Mouse (Mus musculus) liver, embryonic 18 days (tissue): Measurements from ENCODE around the gene Prrt1. TPM values are rescaled to one million over a fixed set of nuclear protein-coding genes. Genes with fewer than 3 reads are reported as not detected.

ENCODE experiments used
- polyA plus RNA-seq: library from polyadenylated mRNA; depleted of rRNA; stranded (reverse); fragments of >200 nt; gene quantifications from 2 replicates; pipeline ENCODE4 v1.2.3, GENCODE M21; 2012; rRNA removed

Prrt1 gene
- 0.03 and 0.06 TPM in 2 replicates for polyA plus RNA-seq

DNA sequence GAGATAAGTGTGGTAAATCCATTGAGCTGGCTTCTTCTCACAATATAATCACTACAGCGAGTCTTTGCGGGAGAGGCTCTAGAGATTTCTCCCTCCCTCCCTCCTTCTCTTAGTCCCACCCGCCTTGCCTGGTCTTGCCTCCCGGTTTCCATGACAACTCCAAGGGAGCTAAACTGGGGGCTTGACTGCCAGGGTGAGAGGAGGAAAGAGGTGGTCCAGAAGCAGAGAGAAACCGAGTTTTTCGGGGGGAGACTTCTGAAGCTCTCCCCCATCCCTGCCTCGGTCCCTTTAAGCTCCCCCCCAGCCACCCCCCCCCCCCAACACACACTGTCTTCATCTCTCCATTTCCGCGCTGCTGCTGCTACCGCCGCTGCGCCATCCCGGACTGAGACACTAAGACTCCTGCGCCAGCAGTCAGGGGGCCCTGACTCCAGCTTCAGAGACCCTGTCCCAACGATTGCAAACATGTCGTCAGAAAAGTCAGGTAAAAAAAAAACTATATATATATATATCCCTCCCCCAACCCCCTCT is at the start of gene Prrt1:
Prrt1 (plus strand) TSS at position 313 of the 531 bp plus-strand sequence.

DNA sequence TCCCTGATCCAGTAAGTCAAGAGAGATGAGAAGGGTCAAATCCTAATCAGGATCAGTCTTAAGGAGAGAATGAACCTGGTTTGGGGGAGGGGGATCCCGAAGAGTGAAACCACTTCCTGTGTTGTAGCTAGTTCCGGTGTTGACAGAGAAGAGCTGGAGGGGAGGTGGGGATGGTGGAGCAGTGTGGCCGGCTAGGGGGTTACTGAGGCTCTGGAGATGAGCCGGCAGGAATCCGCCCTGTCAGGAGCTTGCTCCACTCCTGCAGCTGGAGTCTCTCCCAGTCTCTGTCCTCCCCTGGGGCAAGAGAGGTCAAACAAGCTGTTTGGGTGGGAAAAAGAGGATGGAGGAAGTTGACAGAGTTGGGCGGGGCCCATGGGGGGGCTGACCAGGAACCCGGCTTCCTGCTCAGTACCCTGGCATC is 39.6 kb upstream of the Prrt1 start, which contains the start of gene Gpsm3:
Gpsm3 (plus strand) TSS at position 126 of the 421 bp plus-strand sequence.

DNA sequence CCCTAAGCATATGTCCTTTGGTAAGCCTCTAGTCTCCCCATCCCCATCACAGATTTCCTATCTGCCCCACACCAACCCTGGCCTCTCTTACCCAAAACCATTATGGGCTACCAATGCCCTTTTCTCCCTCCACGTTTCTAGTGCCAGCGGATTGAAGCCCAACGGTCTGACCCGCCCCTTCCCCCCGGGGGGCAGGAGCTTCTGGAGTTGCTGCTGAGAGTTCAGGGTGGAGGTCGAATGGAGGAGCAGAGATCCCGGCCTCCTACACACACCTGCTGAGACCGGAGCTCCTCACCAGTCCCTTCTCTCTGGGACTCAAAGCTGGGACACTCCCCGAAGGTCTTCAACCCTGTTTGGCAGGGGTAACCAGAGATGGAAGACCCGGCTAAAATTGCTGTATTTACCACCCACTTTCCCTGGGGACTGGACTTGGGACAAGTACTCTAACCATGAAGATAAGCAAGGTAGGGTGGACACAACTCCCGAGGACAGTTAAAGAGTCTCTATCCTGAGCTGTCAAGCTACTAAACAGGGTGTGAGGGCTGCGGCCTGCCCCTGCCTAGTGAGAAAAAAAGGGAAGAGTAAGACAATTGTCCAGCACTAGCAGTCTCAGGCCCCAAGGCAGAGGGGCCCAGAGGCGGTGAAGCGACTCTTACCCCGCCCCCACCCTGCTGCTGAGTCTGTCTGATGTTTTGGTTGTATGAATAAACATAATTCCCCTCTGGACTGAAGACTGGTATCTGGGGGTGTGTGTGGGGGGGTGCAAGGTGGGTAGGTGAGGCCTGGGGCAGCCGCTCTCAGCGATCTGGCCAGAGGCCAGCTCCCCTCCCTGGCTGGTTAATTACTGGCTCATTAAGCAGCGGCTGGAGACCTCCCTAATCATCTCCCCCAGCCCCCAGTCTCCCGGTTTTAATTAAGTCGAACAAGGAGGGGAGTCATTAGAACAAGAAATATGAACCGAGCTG is 38.0 kb upstream of the Prrt1 start, which contains the start of gene Pbx2:
Pbx2 (plus strand) TSS at position 238 of the 965 bp plus-strand sequence.

DNA sequence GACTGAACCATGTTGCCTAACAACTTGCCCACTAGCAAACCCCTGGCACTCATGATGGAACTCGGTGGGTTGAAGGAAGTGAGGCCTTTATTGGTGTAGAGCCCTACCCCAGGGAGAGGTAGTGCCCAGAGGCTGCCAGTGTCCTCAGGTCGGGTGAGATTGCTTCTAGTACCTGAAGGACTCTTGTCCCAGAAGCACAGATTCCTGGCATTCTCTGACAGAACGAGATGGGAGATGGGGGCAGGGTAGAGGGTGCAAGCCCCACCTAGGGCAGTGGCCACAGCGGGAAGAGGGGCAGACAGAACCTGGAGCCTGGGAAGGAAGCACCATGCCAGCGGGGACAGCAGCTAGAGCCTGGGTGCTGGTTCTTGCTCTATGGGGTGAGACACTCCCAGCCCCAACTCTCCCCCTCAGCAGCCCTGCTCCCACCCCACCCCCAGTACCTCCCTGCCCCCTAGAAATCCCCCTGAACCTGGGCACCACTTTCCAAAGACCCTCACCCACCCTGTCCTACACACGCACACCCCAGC is 31.7 kb upstream of the Prrt1 start, which contains the start of gene Ager:
Ager (plus strand) TSS at position 297 of the 530 bp plus-strand sequence.

DNA sequence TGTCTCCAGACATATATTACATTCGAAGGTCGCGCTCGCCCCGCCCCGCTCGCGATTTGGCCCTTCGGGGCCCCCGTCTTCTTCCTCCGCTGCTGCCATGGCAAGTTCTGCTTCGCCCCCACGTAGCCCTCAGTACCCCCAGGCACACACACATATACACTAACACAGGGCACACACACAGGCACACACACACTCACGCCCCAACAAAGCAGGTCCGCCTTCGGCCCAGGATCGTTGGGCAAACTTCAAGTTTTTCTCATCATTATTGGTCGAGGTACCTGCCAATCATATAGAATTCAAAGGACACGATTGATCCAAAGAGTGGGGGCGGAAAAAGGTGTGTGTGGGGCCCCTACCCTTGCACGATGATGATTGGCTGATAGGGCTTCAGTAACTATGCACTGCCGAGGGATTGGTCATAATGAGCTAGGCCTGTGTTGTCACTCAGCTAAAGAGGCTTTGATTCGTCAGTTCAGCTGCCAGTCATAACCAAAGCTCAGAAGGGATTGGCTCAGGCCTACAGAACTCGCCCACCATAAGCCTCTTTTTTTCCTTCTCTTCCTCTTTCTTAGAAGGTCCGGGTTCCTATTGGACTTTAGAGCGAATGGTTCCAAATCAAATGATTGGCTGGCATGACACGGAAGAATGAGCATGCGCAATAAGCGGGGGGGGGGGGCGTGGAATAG is 25.8 kb upstream of the Prrt1 start, which contains the start of gene Rnf5:
Rnf5 (minus strand) TSS at position 316 of the 686 bp plus-strand sequence.

DNA sequence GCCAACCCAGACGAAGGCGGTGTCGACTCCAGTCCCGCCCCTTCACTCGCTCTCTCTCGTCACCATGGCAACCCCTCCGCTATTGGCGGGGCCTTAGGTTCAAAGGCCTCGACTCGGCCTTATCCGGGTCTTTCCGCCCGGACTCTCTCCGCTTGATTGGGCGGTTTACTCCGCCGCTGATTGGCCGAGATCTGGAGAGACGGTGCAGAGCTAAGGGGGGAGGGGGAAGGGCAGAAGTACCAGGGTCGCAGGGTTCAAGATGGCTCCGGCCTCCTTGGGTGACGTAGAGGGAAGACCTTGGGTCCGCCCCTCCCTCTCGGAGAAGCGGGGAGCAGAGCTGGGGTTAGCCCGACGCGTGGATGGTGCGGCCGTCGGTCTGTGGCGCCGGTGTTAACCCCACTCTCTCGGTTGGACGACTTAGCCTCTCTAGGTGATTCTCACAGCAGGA is 25.2 kb upstream of the Prrt1 start, which contains the start of gene Agpat1:
Agpat1 (plus strand) TSS at position 202 of the 448 bp plus-strand sequence.

DNA sequence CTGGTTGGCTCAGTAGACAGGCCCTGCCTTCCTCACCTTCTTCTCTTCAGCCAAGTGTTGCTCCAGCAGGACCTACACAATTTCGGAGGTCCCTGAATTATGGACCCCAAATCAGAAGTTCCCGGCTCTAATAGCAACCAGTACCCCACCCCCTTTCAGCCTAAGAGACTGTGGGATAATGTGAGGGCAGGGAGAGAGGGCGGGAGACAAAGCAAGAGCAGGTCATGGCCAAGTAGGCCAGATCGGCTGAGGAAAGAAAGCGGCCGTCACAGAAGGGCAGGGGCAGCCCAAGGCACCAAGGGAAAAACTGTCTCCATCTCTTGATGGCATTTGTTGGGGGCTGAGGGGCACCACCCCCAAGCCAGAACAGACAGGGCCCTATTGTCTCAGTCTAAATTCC is 13.5 kb upstream of the Prrt1 start, which contains the start of gene Egfl8:
Egfl8 (minus strand) TSS at position 101 of the 400 bp plus-strand sequence.

DNA sequence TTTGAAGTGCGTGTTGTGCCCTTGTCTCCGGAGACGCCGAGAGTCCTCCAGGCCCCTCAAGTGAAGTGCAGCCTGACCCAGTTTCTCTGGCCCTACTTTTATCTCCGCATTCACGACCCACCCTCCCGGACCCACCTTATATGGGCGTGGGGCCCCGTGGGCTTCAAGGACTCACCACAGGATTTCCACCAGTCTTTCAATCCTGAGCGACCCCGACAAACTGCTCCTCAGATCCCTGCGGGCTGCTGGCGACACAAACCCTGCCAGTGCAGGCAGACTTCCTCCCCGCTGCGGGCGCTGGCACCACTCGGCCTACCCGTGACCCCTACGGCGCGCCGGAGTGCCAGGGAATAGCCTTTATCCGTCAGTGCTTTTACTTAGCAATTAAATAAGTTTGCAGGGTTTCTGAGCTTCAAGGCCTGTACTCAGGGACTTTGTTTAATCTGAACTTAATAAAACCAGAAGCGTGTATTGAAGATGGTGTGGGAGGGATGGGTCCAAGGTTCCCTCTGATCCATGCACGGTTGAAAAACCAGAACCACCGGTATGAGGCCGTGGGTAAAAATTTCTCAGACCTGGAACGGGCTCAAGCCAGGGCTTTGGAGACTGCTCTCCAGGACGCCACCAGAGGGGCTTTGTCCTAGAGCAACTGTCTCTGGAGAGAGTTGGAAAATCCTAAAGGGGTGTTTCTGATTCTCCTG is 1.2 kb upstream of the Prrt1 start, which contains the start of gene Ppt2:
Ppt2 (minus strand) TSS at position 568 of the 701 bp plus-strand sequence.

DNA sequence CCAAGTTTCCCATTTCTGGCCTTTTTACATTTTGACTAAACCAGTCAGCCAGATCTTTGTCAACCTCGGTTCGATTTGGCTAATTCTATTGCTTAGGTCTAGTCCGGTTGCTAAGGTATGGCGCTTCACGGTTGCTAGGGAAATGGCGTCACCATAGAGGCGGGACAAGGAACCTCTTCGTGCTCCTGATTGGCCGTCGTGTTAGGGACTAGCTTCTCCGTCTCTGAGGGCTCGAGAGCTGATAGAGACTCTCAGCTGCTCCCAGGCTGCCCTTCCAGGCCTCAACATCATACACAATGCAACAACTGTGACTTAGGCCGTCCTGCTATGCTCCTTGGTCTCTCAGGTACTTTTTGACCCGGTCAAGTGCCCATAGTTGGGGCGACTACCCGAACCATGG is 15.3 kb downstream of the Prrt1 start, which contains the start of gene Fkbpl:
Fkbpl (plus strand) TSS at position 157 of the 400 bp plus-strand sequence.

DNA sequence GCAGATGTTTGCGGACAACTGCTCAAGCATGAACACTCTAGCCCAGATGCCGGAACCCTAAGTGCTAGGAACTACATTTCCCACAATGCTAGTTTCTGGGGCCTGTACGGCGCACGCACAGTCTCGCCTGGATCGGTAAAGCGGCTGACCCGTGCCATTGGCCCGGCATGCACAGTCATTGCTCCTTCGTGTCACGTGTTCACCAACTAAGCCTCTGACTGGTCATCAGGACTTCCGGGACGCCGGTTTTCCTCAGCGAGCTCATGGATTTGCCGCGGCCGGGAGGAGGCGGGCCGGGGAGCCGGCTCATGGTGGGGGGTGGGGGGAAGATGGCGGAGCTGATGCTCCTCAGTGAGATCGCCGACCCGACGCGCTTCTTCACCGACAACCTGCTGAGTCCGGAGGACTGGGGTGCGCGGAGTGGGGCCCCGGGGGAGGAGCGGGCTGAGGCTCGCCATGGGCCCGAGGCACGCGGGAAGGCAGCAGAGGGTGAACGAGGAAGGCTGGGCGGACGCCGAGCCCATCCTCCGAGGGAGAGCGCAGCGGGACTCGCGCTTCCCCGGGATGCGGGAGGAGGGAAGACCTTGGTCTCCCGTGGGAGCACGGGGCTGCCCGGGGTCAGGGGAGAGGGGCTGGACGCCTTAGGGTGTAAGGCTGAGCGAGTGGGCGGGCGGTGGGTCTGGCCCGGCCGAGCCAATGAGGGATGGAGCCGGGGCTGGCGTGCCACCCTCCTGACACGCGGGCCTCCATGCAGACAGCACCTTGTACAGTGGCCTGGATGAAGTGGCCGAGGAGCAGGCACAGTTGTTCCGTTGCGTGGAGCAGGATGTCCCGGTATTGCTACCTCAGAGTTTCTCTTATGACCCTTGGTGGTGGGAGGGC is 17.8 kb downstream of the Prrt1 start, which contains the start of gene Atf6b:
Atf6b (plus strand) TSS at position 241 of the 882 bp plus-strand sequence.

DNA sequence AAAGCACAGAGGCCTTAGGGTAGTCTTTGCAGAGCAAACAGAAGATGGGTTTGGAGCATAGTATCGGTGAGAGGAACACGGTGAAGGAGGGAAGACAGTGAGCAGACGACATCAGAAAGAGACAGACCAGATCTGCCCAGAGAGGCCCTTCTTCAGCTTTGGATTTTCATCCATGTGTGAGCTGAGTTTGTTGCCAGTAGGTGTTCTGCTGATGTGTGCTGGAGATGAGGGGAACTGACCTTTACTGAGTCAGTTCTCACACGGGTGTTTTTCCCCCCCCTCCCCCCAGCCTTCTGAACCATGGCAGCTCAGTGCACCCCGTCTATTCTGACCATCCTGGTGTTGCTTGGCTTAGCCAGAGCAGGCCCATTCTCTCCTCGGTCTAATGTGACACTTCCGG is 40.9 kb downstream of the Prrt1 start, which contains the start of gene Tnxb:
Tnxb (plus strand) TSS at position 301 of the 400 bp plus-strand sequence.

Other genes starting within 250 kb of the Prrt1 start
- 0.19 and 0.24 TPM in 2 replicates for gene BC051142, start 230.7 kb upstream of the Prrt1 start, polyA plus RNA-seq
- gene Btnl4, start 152.2 kb upstream of the Prrt1 start, polyA plus RNA-seq = 0.04 TPM in 1 of 2 replicates, not detected in the other
- gene Btnl6, start 112.2 kb upstream of the Prrt1 start, polyA plus RNA-seq = 0.07 TPM in 1 of 2 replicates, not detected in the other
- 1.3 TPM in 2 replicates for gene Notch4, start 65.3 kb upstream of the Prrt1 start, polyA plus RNA-seq
- 8.8 and 11.4 TPM in 2 replicates for gene Gpsm3, start 39.7 kb upstream of the Prrt1 start, polyA plus RNA-seq
- 25.0 and 32.0 TPM in 2 replicates for gene Pbx2, start 38.3 kb upstream of the Prrt1 start, polyA plus RNA-seq
- gene Ager, start 31.7 kb upstream of the Prrt1 start, polyA plus RNA-seq = 1.8 and 2.5 TPM in 2 replicates
- gene Rnf5, start 25.8 kb upstream of the Prrt1 start, polyA plus RNA-seq = 70.1 and 71.2 TPM in 2 replicates
- gene Agpat1, start 25.3 kb upstream of the Prrt1 start, polyA plus RNA-seq = 28.5 and 31.7 TPM in 2 replicates
- gene Egfl8, start 13.6 kb upstream of the Prrt1 start, polyA plus RNA-seq = 0.44 and 0.77 TPM in 2 replicates
- 14.4 and 16.0 TPM in 2 replicates for gene Ppt2, start 1.0 kb upstream of the Prrt1 start, polyA plus RNA-seq
- gene Fkbpl, start 15.2 kb downstream of the Prrt1 start, polyA plus RNA-seq = 1.1 and 1.2 TPM in 2 replicates
- 13.7 and 14.1 TPM in 2 replicates for gene Atf6b, start 17.6 kb downstream of the Prrt1 start, polyA plus RNA-seq
- gene Tnxb, start 41.0 kb downstream of the Prrt1 start, polyA plus RNA-seq = 0.65 and 0.73 TPM in 2 replicates
- 128 and 142 TPM in 2 replicates for gene C4b, start 114.3 kb downstream of the Prrt1 start, polyA plus RNA-seq
- not detected in 2 replicates for gene Cyp21a1, start 175.0 kb downstream of the Prrt1 start, polyA plus RNA-seq
- 12.4 and 13.7 TPM in 2 replicates for gene Stk19, start 207.4 kb downstream of the Prrt1 start, polyA plus RNA-seq
- 16.6 and 19.9 TPM in 2 replicates for gene Dxo, start 207.5 kb downstream of the Prrt1 start, polyA plus RNA-seq
- 18.6 and 23.0 TPM in 2 replicates for gene Skiv2l, start 220.7 kb downstream of the Prrt1 start, polyA plus RNA-seq
- gene Nelfe, start 220.9 kb downstream of the Prrt1 start, polyA plus RNA-seq = 26.7 and 28.4 TPM in 2 replicates
- gene Cfb, start 233.0 kb downstream of the Prrt1 start, polyA plus RNA-seq = 687 and 748 TPM in 2 replicates
- 4.8 and 6.3 TPM in 2 replicates for gene Zbtb12, start 249.9 kb downstream of the Prrt1 start, polyA plus RNA-seq